Mouse (Mus musculus) thymus, postnatal 36 days (tissue): Measurements from ENCODE around the gene Gm17490.

Experiments used
- DNase-seq, 2 experiments: peaks; one replicate each; pipeline ENCODE4 v3.0.0; 2022; ENCODE audit warnings: mixed read lengths in 2 of 2

The Gm17490 gene

GRCm38 (mm10) chr2:11625890-11626289, at the start of gene Gm17490:
Gene Gm17490 (minus strand): TSS chr2:11626264.
- no peak for DNase-seq

DNA sequence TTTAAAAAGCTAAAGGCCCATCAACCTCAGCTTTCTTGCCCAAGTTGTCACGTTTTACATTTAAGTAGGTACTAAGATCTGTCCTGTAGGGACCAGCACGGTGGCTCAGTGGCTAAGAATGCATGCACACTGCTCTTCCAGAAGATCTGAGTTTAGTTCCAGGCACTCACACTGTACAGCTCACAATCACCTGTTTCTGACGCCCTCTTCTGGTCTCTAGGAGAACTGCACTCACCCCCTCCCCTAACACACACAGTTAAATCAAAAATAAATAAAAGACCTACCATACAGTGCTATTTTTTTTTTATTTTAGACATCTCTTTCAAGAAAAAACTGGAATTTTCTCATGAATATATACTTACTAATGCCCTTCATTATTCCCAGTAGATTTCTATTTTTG, 46.1 kb upstream of the Gm17490 start:
- peak; percentile 61 to 64 for DNase-seq

GRCm38 (mm10) chr2:11665326-11665725, 39.3 kb upstream of the Gm17490 start:
- no peak for DNase-seq

DNA sequence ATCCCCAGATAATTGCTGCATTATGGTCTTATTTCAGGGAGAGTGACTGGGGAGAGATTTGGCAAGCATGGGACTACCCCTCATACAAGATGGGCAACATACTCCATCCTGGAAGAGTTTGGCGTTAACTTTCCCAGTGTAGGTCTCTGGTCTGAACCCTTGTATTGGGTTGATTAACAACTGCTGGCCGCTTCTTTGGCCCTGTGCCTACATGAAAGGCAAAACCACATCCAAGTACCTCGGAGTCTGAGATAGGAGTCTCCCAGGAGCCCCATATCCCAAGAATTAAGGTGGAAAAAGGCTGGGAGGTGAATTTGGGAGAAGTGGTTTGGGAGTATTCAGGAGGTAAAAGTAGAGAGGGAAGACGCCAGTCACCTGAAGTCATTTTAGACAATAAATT, 38.7 kb upstream of the Gm17490 start:
- DNase-seq: no peak

GRCm38 (mm10) chr2:11664367-11664766, 38.3 kb upstream of the Gm17490 start:
- peak in 1 of 2 experiments; percentile 50 for DNase-seq

- DNase-seq: peak; percentile 88 to 90
Observed at GRCm38 (mm10) chr2:11663961-11664360, 37.9 kb upstream of the Gm17490 start.

DNA sequence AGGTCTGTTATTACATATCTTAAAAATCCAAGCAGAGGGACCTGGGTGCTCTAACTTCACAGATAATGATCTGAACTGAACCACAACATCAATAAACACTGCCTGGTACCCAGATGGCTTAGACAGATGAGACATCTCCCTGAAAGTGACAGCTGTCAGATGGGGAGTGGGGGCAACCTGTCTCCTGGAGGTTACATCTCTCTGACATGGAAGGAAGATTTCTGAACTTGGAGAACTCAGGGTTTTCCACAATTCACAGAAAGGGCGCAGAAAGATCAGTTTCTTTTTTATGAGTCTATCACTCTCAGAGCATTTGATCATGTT, 36.8 kb upstream of the Gm17490 start:
- DNase-seq: peak in 1 of 2 experiments; percentile 33

GRCm38 (mm10) chr2:11662143-11662906, 36.3 kb upstream of the Gm17490 start:
- DNase-seq: no peak

GRCm38 (mm10) chr2:11659263-11659662, 33.2 kb upstream of the Gm17490 start:
- peak in 1 of 2 experiments; percentile 15 for DNase-seq

GRCm38 (mm10) chr2:11657581-11657980, 31.5 kb upstream of the Gm17490 start:
- DNase-seq: no peak

GRCm38 (mm10) chr2:11654990-11655931, 29.2 kb upstream of the Gm17490 start:
- DNase-seq: no peak

- DNase-seq: no peak
Observed at GRCm38 (mm10) chr2:11653780-11654179, 27.7 kb upstream of the Gm17490 start.

DNA sequence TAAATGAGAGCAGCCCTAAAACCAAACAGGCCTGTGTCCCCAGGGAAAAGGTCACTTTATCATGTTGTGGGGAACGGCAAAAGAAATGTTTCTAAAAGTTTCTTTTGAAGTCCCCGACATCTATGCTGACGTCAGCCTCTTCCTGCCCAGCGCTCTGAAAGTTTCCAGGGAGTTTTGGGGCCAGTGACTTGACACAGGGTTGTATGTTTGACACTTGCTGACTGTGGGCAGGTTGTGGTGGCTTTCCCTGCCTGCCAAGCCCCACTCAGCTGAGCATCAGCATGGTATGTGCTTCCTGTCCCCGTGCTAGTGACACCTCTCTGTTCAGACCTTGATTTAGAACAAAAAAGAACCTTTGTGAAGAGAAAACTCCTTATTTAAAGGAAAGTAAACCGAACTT, 27.3 kb upstream of the Gm17490 start:
- DNase-seq: peak; percentile 66 to 79

DNA sequence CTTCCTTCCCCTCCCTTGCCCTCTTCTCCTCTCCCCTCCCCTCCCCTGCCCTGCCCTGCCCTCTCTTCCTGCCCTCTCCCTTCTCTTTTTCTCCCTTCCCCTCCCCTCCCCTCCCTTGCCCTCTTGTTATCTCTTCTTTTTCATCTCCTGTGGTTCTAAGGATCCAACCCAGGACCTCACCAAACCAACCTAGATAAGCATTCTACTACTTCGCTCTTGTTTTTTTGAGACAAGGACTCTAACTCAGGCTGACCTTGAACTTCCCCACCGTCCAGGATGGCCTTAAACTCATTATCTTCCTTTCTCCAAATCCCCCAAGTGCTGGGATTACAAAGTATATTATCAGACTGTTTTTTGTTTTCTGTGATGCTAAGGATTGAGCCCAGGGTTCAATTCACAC, 26.7 kb upstream of the Gm17490 start:
- DNase-seq: no peak

DNA sequence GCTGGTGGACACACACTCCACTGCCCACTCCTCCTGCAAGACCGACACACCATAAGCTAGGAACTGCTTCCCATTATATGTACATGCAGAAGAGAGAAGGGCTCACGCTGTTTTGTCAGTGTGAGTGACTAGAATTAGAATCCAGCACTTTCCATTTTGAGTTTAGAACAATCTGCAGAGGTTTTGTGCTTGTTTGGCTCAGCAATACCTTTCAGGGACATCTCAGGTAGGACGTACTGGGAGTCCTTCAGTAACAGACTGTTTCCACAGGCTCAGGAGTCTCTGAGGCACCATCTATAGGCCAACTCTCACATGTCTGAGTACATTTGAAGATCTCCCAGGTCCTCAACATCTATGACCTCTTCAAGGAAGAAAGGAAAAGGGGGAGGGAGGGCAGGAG, 26.1 kb upstream of the Gm17490 start:
- DNase-seq: no peak

DNA sequence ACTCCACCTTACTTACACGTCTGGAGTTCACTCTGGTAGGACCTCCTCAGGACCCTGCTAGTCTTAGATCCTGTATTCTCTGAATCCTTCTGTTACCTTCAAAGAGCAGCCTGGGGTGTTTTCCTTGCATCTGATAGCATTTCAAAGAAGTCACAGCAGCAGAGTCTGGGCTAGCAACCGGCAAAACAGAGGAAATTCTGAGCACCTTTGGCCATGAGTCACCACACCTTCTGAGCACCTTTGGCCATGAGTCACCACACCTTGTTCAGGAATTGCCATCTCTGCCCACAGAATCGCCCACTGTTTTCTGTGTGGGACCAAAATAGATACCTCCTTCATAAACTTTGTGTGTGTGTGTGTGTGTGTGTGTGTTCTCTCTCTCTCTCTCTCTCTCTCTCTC, 25.4 kb upstream of the Gm17490 start:
- no peak for DNase-seq

GRCm38 (mm10) chr2:11645297-11645696, 19.2 kb upstream of the Gm17490 start:
- no peak for DNase-seq

DNA sequence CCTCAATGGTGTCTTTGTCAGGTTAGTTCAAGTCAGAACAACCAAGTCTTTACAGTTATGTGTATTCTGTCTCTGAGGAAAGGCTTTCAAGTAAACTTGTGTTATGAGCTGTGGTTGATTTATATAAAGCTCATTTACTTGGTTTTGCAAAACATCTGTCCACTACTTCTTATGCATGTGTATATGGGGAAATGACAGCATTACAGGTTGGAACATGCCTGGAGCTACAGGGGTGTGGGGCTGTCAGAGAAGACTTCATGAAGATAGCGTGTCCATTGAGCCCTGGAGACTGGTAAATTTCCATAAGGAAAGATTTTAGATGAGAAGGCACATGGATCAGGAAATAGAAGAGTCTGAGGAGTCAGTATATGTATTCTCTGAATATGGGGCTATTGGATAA, 18.0 kb upstream of the Gm17490 start:
- no peak for DNase-seq

GRCm38 (mm10) chr2:11642451-11642941, 16.4 kb upstream of the Gm17490 start, which contains the start of gene Il2ra:
Gene Il2ra (plus strand): TSS chr2:11642807.
- no peak for DNase-seq

GRCm38 (mm10) chr2:11637115-11637514, 11.1 kb upstream of the Gm17490 start:
- DNase-seq: peak in 1 of 2 experiments; percentile 38

DNA sequence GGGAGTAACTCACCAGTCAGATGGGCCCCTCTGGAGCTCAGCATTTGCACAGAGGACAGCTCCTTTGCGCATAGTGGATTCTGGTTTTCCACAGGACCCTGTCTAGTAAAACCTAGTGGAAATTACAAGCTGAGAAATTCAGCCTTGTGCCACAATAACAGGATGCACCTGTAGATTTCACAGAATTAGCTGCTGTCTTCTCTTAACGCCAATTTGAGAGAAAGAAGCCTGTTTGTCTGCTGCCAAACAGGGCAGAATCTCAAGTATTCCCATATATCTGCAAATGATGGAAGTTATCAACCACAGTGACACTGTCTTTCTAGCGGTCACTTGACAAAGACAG, 10.0 kb upstream of the Gm17490 start:
- DNase-seq: peak; percentile 24 to 49

- peak; percentile 52 to 71 for DNase-seq
Observed at GRCm38 (mm10) chr2:11635471-11636137, 9.5 kb upstream of the Gm17490 start.

GRCm38 (mm10) chr2:11635035-11635434, 9.0 kb upstream of the Gm17490 start:
- DNase-seq: no peak
